Mouse (Mus musculus): ENCODE measurements at regions not wholly inside any gene's neighbourhood (a gene's known extent, or its start where the extent isn't known, plus 50 kb on each side); places are given as distances from the start of the nearest gene placed in this dataset.

GRCm38 (mm10) chr5:132827555-132828333 lies 284.6 kb upstream of the Auts2 start:
- DNase-seq (ENCODE audit: extremely low spot score in 1 of 2, low spot score in 2 of 2), result peak in 1 of 2 experiments; percentile 14
- H3K4me3 ChIP-seq, result no peak overlapping the region
- TF ChIP-seq CTCF (IDR thresholded peaks at IDR 0.05), result no peak
- intact Hi-C loops (cut with DNase I), result no loop called here
- no peak overlapping the region for H3K27ac ChIP-seq

DNA sequence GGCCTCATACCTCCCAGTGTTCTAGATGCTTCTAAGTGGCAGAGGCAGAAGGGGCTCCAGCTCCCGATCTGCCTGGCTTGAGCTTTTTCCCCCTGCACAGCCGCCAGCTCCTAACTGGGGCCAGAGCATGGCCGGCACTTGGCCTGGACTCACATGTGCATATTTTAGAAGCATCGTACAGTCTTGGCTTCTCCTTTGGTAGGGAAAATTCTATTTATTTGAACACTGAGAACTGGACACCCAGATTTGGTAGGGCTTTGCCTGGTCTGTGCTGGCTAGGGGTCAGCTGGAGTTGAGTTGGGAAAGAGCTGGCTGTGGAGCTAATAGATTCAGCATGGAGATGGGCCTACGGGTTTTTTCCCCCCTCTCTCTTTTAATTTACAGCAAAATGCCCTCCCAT lies 282.9 kb upstream of the Auts2 start:
- Histone ChIP-seq H3K4me3 (no peak overlapping the region), H3K27ac (no peak overlapping the region)
- no peak for TF ChIP-seq CTCF (IDR thresholded peaks at IDR 0.05)
- intact Hi-C loops (cut with DNase I), result no loop called here
- DNase-seq (ENCODE audit: extremely low spot score in 1 of 2, low spot score in 2 of 2), result no peak

- H3K27ac ChIP-seq, result no peak overlapping the region
- intact Hi-C loops (cut with DNase I), result no loop called here
- no peak for DNase-seq (ENCODE audit: extremely low spot score in 1 of 2, low spot score in 2 of 2)
- no peak overlapping the region for H3K4me3 ChIP-seq
- TF ChIP-seq CTCF (IDR thresholded peaks at IDR 0.05), result no peak
Measured at GRCm38 (mm10) chr5:132817665-132818064, 274.5 kb upstream of the Auts2 start.

- no peak for DNase-seq (ENCODE audit: extremely low spot score in 1 of 2, low spot score in 2 of 2)
- intact Hi-C loops (cut with DNase I), result no loop called here
- no peak overlapping the region for H3K4me3 ChIP-seq
- H3K27ac ChIP-seq, result no peak overlapping the region
- TF ChIP-seq CTCF (IDR thresholded peaks at IDR 0.05), result no peak
Measured at GRCm38 (mm10) chr5:132809181-132809580, 266.0 kb upstream of the Auts2 start.

DNA sequence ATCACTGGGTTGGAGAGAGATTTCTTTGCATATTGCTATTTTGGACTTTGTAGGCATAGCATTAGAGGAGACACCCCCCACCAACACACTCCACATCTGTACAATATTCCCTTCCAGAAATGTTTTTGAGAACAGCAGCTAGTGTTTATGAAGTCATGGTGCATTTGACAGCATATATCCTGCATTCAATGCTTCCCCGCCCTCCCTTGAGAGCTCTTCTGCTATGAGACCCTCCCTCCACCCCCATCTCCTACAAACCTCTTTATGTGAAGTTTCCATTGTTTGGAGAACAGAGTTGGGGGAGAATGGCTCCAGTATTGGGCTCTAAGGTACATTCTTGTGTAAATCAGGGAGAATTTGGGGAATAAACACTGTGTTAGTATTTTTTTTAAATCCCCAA lies 252.9 kb upstream of the Auts2 start:
- no peak overlapping the region for H3K4me3 ChIP-seq
- intact Hi-C loops (cut with DNase I), result no loop called here
- no peak for TF ChIP-seq CTCF (IDR thresholded peaks at IDR 0.05)
- H3K27ac ChIP-seq, result no peak overlapping the region
- no peak for DNase-seq (ENCODE audit: extremely low spot score in 1 of 2, low spot score in 2 of 2)

DNA sequence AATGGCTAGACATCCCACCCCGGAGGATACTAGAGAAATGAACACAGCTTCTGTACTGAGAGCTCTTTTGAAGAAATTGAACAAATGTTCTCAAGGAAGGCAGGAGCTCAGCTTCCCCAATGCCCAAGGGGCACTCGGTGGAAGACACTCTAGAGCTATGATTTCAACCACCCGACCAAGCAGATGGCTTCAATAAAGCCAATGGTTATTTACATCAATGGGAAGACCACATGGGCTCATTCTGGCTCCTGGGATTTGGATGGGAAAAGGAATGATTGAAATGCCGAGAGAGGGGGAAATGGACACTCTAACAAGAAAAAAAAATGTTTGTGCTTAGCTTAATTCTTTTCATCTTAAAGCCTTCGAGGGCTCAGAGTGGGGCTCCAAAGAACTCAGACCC lies 249.3 kb upstream of the Auts2 start:
- no peak for TF ChIP-seq CTCF (IDR thresholded peaks at IDR 0.05)
- intact Hi-C loops (cut with DNase I), result no loop called here
- no peak overlapping the region for H3K4me3 ChIP-seq

DNA sequence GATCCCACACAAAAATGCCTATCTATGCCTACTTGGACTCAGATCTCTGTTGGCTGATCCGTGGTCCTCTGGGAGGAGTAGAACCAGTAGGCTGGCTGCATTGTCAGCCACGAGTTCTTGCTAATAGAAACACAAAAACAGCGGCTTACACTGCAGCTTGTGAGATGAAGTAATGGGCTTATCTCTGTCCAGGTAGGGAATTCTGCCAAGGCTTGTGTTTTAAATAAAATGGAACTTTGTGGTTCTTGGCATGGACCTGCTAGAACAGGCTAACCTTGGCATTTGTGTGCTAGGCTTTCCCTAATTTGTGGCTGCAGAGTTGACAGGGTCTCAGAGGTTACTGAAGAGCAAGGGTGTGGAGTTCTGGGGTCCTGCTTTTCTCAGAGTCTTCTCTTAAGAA lies 242.1 kb upstream of the Auts2 start:
- no peak for DNase-seq (ENCODE audit: extremely low spot score in 1 of 2, low spot score in 2 of 2)
- no peak overlapping the region for H3K4me3 ChIP-seq
- no peak overlapping the region for H3K27ac ChIP-seq
- TF ChIP-seq CTCF (IDR thresholded peaks at IDR 0.05), result no peak
- intact Hi-C loops (cut with DNase I), result no loop called here

More for the DNA sequence above, 249.3 kb upstream of the Auts2 start:
- DNase-seq (ENCODE audit: extremely low spot score in 1 of 2, low spot score in 2 of 2), result no peak
- no peak overlapping the region for H3K27ac ChIP-seq

GRCm38 (mm10) chr5:132784791-132785190 lies 241.6 kb upstream of the Auts2 start:
- Histone ChIP-seq H3K4me3 (no peak overlapping the region), H3K27ac (no peak overlapping the region)
- no peak for TF ChIP-seq CTCF (IDR thresholded peaks at IDR 0.05)
- DNase-seq (ENCODE audit: extremely low spot score in 1 of 2, low spot score in 2 of 2), result peak; percentile 14 to 24
- intact Hi-C loops (cut with DNase I), result no loop called here

DNA sequence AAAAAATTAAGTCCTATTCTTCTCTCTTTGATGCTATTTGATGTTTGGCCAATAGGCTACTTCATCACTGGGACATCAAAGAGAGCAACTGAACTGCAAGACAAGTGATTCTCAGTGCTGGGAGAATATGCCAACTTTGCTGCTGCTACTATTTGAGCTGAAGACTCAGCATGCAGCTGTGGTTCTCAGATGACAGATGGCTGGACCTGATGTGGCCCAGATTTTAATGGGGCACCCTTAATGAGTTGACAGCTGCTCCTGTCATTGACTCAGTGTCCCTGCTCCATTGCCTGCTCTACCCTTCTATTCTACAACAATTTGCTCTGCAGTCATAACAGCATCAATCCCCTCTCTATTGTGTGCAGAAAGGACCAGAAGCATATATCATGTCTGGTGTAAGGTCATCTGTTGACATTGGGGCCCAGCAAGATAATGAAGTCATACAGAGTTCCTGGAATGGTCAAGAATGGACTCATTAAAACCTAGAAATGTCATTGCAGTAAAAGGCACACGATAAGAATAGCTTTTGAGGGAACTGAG lies 231.1 kb upstream of the Auts2 start:
- Histone ChIP-seq H3K4me3 (no peak overlapping the region), H3K27ac (no peak overlapping the region)
- TF ChIP-seq CTCF (IDR thresholded peaks at IDR 0.05), result no peak
- intact Hi-C loops (cut with DNase I), result no loop called here
- no peak for DNase-seq (ENCODE audit: extremely low spot score in 1 of 2, low spot score in 2 of 2)

GRCm38 (mm10) chr5:132760396-132760795 lies 217.3 kb upstream of the Auts2 start:
- no peak overlapping the region for H3K27ac ChIP-seq
- no peak overlapping the region for H3K4me3 ChIP-seq
- no peak for TF ChIP-seq CTCF (IDR thresholded peaks at IDR 0.05)
- no peak for DNase-seq (ENCODE audit: extremely low spot score in 1 of 2, low spot score in 2 of 2)
- intact Hi-C loops (cut with DNase I), result no loop called here

- intact Hi-C loops (cut with DNase I), result no loop called here
- no peak overlapping the region for H3K27ac ChIP-seq
- no peak for TF ChIP-seq CTCF (IDR thresholded peaks at IDR 0.05)
Measured at GRCm38 (mm10) chr5:132759751-132760150, 216.6 kb upstream of the Auts2 start.

GRCm38 (mm10) chr5:132758941-132759340 lies 215.8 kb upstream of the Auts2 start:
- intact Hi-C loops (cut with DNase I), result no loop called here
- DNase-seq (ENCODE audit: extremely low spot score in 1 of 2, low spot score in 2 of 2), result no peak
- no peak for TF ChIP-seq CTCF (IDR thresholded peaks at IDR 0.05)
- Histone ChIP-seq H3K27ac (no peak overlapping the region), H3K4me3 (peak overlapping the region; percentile 4; the same call in 1 of the 2 replicates)

More at GRCm38 (mm10) chr5:132759751-132760150, 216.6 kb upstream of the Auts2 start:
- no peak for DNase-seq (ENCODE audit: extremely low spot score in 1 of 2, low spot score in 2 of 2)
- no peak overlapping the region for H3K4me3 ChIP-seq

GRCm38 (mm10) chr5:132737966-132738365 lies 194.8 kb upstream of the Auts2 start:
- no peak overlapping the region for H3K4me3 ChIP-seq
- no peak overlapping the region for H3K27ac ChIP-seq
- intact Hi-C loops (cut with DNase I), result no loop called here
- DNase-seq (ENCODE audit: extremely low spot score in 1 of 2, low spot score in 2 of 2), result no peak
- no peak for TF ChIP-seq CTCF (IDR thresholded peaks at IDR 0.05)

All from left cerebral cortex, adult 2 months (tissue).